Mouse (Mus musculus) heart, embryonic 11.5 days (tissue): Measurements from ENCODE around the gene Nell2. TPM values are rescaled to one million over a fixed set of nuclear protein-coding genes. Genes with fewer than 3 reads are reported as not detected.

Experiments used
- polyA plus RNA-seq: library from polyadenylated mRNA; unstranded; fragments of >200 nt; fragmentation: Nextera tagmentation; extraction: Ambion mirVana; gene quantifications from 2 replicates; pipeline ENCODE4 v1.2.1, GENCODE M21; 2014

The Nell2 gene
- polyA plus RNA-seq, 1 experiment from 2014 or later = 1.3 TPM

Other genes with a start within 250 kb of the Nell2 start
- 0.07 TPM in 1 of 2 replicates, not detected in the other for gene Dbx2, start 127.4 kb upstream of the Nell2 start, polyA plus RNA-seq